Mouse (Mus musculus) forebrain, postnatal 0 days (tissue): ENCODE measurements around the gene Spag6. TPM values are rescaled to one million over a fixed set of nuclear protein-coding genes. Genes with fewer than 3 reads are reported as not detected.
A peak's percentile ranks its signal among the peaks of the same experiment; 100 is the strongest.

Experiments used
- ATAC-seq: fragments of 200-750 bp; cut with Nextera tagmentation; 2 replicates; pipeline ENCODE4 v1.8.0; 2017; ENCODE audit warnings: mild to moderate bottlenecking, moderate library complexity
- DNase-seq: peaks from one replicate; pipeline ENCODE4 v3.0.0-alpha.2; 2015
- H3K27ac ChIP-seq: fragments of 300-500 bp; sonication (generic); 2 replicates; pipeline ENCODE4 v1.5.1; 2014; ENCODE audit warnings: low read depth, mild to moderate bottlenecking, antibody characterized with exemption, low read length, moderate library complexity, mixed read lengths
- H3K27me3 ChIP-seq: fragments of 300-500 bp; sonication (generic); 2 replicates; pipeline ENCODE4 v1.6.1; 2014; ENCODE audit warnings: mild to moderate bottlenecking, low read length, mixed read lengths; ENCODE audit not compliant: insufficient read depth
- H3K36me3 ChIP-seq: fragments of 300-500 bp; sonication (generic); 2 replicates; pipeline ENCODE4 v1.6.1; 2014; ENCODE audit warnings: mild to moderate bottlenecking, moderate library complexity; ENCODE audit not compliant: insufficient read depth
- H3K4me1 ChIP-seq: fragments of 300-500 bp; sonication (generic); 2 replicates; pipeline ENCODE4 v1.6.1; 2014; ENCODE audit warnings: antibody characterized with exemption; ENCODE audit not compliant: insufficient read depth
- H3K4me2 ChIP-seq: fragments of 300-500 bp; sonication (generic); 2 replicates; pipeline ENCODE4 v1.6.1; 2014; ENCODE audit warnings: low read depth, mild to moderate bottlenecking, moderate library complexity
- H3K4me3 ChIP-seq: fragments of 300-500 bp; sonication (generic); 2 replicates; pipeline ENCODE4 v1.5.1; 2014; ENCODE audit warnings: low read depth, low read length, mixed read lengths
- H3K9ac ChIP-seq: fragments of 300-500 bp; sonication (generic); 2 replicates; pipeline ENCODE4 v1.6.1; 2014; ENCODE audit warnings: mild to moderate bottlenecking
- H3K9me3 ChIP-seq: fragments of 300-500 bp; sonication (generic); 2 replicates; pipeline ENCODE4 v1.6.1; 2016; ENCODE audit warnings: low read length
- CTCF ChIP-seq: sonication (generic); IDR thresholded peaks from 2 replicates; pipeline ENCODE4 v1.5.1; 2016; ENCODE audit warnings: antibody characterized with exemption, control low read depth, low read depth
- WGBS: fragments of 180-500 bp; shearing (Covaris S2); extraction: QIAGEN DNeasy Blood & Tissue Kit; methylation state at CpG from one replicate; pipeline ENCODE4 v1.1.7; 2014; 5-methylcytosine and 5-hydroxymethylcytosine counted together
- polyA plus RNA-seq: library from polyadenylated mRNA; unstranded; fragments of >200 nt; fragmentation: Nextera tagmentation; extraction: Ambion mirVana; gene quantifications from 2 replicates; pipeline ENCODE4 v1.2.1, GENCODE M21; 2015
- total RNA-seq: library from RNA; depleted of rRNA; stranded (reverse); fragments of >200 nt; gene quantifications from 2 replicates; pipeline ENCODE4 v1.2.3, GENCODE M21; 2014

Spag6 gene
- total and polyA plus RNA-seq, 2 experiments from 2014 or later: 0.06 TPM; not detected in 1

- Histone ChIP-seq H3K36me3 (peaks cover 8% of the 10 kb centered on the region), H3K4me3 (peak overlapping the region; percentile 53), H3K9me3 (no peaks in the 10 kb centered on the region), H3K27ac (no peak overlapping the region), H3K27me3 (peaks cover 57% of the 10 kb centered on the region), H3K4me2 (peak overlapping the region; percentile 78), H3K9ac (no peak overlapping the region), H3K4me1 (0 out of 2 replicates have a peak, but pooled peaks cover 5% of the 10 kb centered on the region)
- no peak for ATAC-seq
- no peak for TF ChIP-seq CTCF
- DNase-seq: peak; percentile 41
- WGBS: 10% methylated on average over 6 of the region's 6 CpGs
These were observed 5.5 kb upstream of the Spag6 start for GRCm38 (mm10) chr2:18688286-18688685.

- peak; percentile 78 for DNase-seq
- no peak overlapping the region for H3K27ac ChIP-seq
- no peak overlapping the region for H3K9ac ChIP-seq
- peaks cover 60% of the 10 kb centered on the region for H3K27me3 ChIP-seq
- H3K4me1 ChIP-seq: 0 out of 2 replicates have a peak, but pooled peaks cover 5% of the 10 kb centered on the region
- peak overlapping the region; percentile 78 for H3K4me2 ChIP-seq
- WGBS: 5% methylated on average over 45 of the region's 45 CpGs
- H3K4me3 ChIP-seq: peak overlapping the region; percentile 53
- peak; percentile 50 for ATAC-seq
- peaks cover 8% of the 10 kb centered on the region for H3K36me3 ChIP-seq
- TF ChIP-seq CTCF: no peak
- no peaks in the 10 kb centered on the region for H3K9me3 ChIP-seq
These were observed 5.1 kb upstream of the Spag6 start for GRCm38 (mm10) chr2:18688708-18689063.

- peak; percentile 25 for ATAC-seq
- peak; percentile 54 for DNase-seq
- under 1% methylated on average over 51 of the region's 51 CpGs for WGBS
- Histone ChIP-seq H3K9ac (peak overlapping the region; percentile 56), H3K4me3 (peak overlapping the region; percentile 53), H3K9me3 (no peaks in the 10 kb centered on the region), H3K36me3 (peaks cover 3% of the 10 kb centered on the region), H3K27ac (no peak overlapping the region), H3K4me1 (0 out of 2 replicates have a peak, but pooled peaks cover 5% of the 10 kb centered on the region), H3K4me2 (peak overlapping the region; percentile 78), H3K27me3 (peaks cover 63% of the 10 kb centered on the region)
- no peak for TF ChIP-seq CTCF
These were observed 4.5 kb upstream of the Spag6 start for GRCm38 (mm10) chr2:18689064-18689921.

- Histone ChIP-seq H3K27me3 (peaks cover 71% of the 10 kb centered on the region), H3K9me3 (no peaks in the 10 kb centered on the region)
- peak; percentile 85 for DNase-seq
These were observed 3.7 kb upstream of the Spag6 start for GRCm38 (mm10) chr2:18690055-18690691.

GRCm38 (mm10) chr2:18690756-18691155, 3.1 kb upstream of the Spag6 start:
- Histone ChIP-seq H3K9me3 (no peaks in the 10 kb centered on the region), H3K4me1 (0 out of 2 replicates have a peak, but pooled peaks cover 5% of the 10 kb centered on the region), H3K9ac (no peak overlapping the region), H3K4me3 (no peak overlapping the region), H3K4me2 (no peak overlapping the region), H3K36me3 (no peaks in the 10 kb centered on the region), H3K27me3 (peaks cover 76% of the 10 kb centered on the region), H3K27ac (no peak overlapping the region)
- 2% methylated on average over 9 of the region's 9 CpGs for WGBS
- DNase-seq (no peak), ATAC-seq (no peak)
- TF ChIP-seq CTCF: no peak

More at GRCm38 (mm10) chr2:18690055-18690691, 3.7 kb upstream of the Spag6 start:
- Histone ChIP-seq H3K27ac (no peak overlapping the region), H3K4me2 (peak overlapping the region; percentile 78), H3K9ac (peak overlapping the region; percentile 56), H3K4me1 (0 out of 2 replicates have a peak, but pooled peaks cover 5% of the 10 kb centered on the region), H3K36me3 (no peaks in the 10 kb centered on the region), H3K4me3 (peak overlapping the region; percentile 53)
- ATAC-seq: peak; percentile 78
- no peak for TF ChIP-seq CTCF
- 5% methylated on average over 55 of the region's 58 CpGs for WGBS

- H3K4me2 ChIP-seq: no peak overlapping the region
- H3K9ac ChIP-seq: no peak overlapping the region
- H3K9me3 ChIP-seq: no peaks in the 10 kb centered on the region
- TF ChIP-seq CTCF: no peak
- H3K27me3 ChIP-seq: peaks cover 75% of the 10 kb centered on the region
- 0 out of 2 replicates have a peak, but pooled peaks cover 5% of the 10 kb centered on the region for H3K4me1 ChIP-seq
- no peaks in the 10 kb centered on the region for H3K36me3 ChIP-seq
- ATAC-seq (no peak), DNase-seq (no peak)
- H3K4me3 ChIP-seq: no peak overlapping the region
- H3K27ac ChIP-seq: no peak overlapping the region
These were observed 1.8 kb upstream of the Spag6 start for GRCm38 (mm10) chr2:18692031-18692430.

- H3K27me3 ChIP-seq: peaks cover 70% of the 10 kb centered on the region
These were observed 1.3 kb upstream of the Spag6 start for GRCm38 (mm10) chr2:18692548-18692947.

More at GRCm38 (mm10) chr2:18692548-18692947, 1.3 kb upstream of the Spag6 start:
- Histone ChIP-seq H3K4me1 (0 out of 2 replicates have a peak, but pooled peaks cover 5% of the 10 kb centered on the region), H3K4me2 (no peak overlapping the region), H3K9ac (no peak overlapping the region), H3K36me3 (no peaks in the 10 kb centered on the region), H3K27ac (no peak overlapping the region), H3K9me3 (no peaks in the 10 kb centered on the region), H3K4me3 (no peak overlapping the region)
- no peak for ATAC-seq
- no peak for TF ChIP-seq CTCF
- WGBS: 5% methylated on average over 1 of the region's 1 CpGs
- peak; percentile 32 for DNase-seq
